Mouse (Mus musculus) heart, embryonic 13.5 days (tissue): ENCODE measurements around the gene Cnn3. TPM values are rescaled to one million over a fixed set of nuclear protein-coding genes. Genes with fewer than 3 reads are reported as not detected.
A peak's percentile ranks its signal among the peaks of the same experiment; 100 is the strongest.

ENCODE experiments used
- ATAC-seq: fragments of 200-750 bp; cut with Nextera tagmentation; 2 replicates; pipeline ENCODE4 v1.8.0; 2017; ENCODE audit warnings: moderate TSS enrichment; ENCODE audit not compliant: insufficient number of reproducible peaks, low FRiP score, low TSS enrichment; ENCODE audit errors: extremely low read depth
- H3K27ac ChIP-seq: fragments of 300-500 bp; sonication (generic); replicated peaks from 2 replicates; pipeline ENCODE4 v1.5.1; 2015; ENCODE audit warnings: moderate library complexity, mild to moderate bottlenecking, inconsistent platforms
- H3K27me3 ChIP-seq: fragments of 300-500 bp; sonication (generic); replicated peaks from 2 replicates; pipeline ENCODE4 v1.6.1; 2015; ENCODE audit warnings: mild to moderate bottlenecking, inconsistent platforms
- H3K36me3 ChIP-seq: fragments of 300-500 bp; sonication (generic); 2 replicates; pipeline ENCODE4 v1.6.1; 2015; ENCODE audit warnings: mild to moderate bottlenecking, inconsistent platforms
- H3K4me1 ChIP-seq: fragments of 300-500 bp; sonication (generic); 2 replicates; pipeline ENCODE4 v1.6.1; 2015; ENCODE audit warnings: inconsistent platforms
- H3K4me2 ChIP-seq: fragments of 300-500 bp; sonication (generic); 2 replicates; pipeline ENCODE4 v1.6.1; 2015; ENCODE audit warnings: inconsistent platforms, mild to moderate bottlenecking, moderate library complexity
- H3K4me3 ChIP-seq: fragments of 300-500 bp; sonication (generic); 2 replicates; pipeline ENCODE4 v1.5.1; 2015; ENCODE audit warnings: moderate library complexity, mild to moderate bottlenecking, inconsistent platforms
- H3K9ac ChIP-seq: fragments of 300-500 bp; sonication (generic); 2 replicates; pipeline ENCODE4 v1.6.1; 2015; ENCODE audit warnings: inconsistent platforms, mild to moderate bottlenecking, moderate library complexity
- H3K9me3 ChIP-seq: fragments of 300-500 bp; sonication (generic); 2 replicates; pipeline ENCODE4 v1.6.1; 2016; ENCODE audit warnings: inconsistent platforms
- WGBS: fragments of 180-500 bp; shearing (Covaris S2); methylation state at CpG from one replicate; pipeline ENCODE4 v1.1.7; 2015; ENCODE audit warnings: mixed read lengths; 5-methylcytosine and 5-hydroxymethylcytosine counted together
- polyA plus RNA-seq: library from polyadenylated mRNA; unstranded; fragments of >200 nt; fragmentation: Nextera tagmentation; extraction: Ambion mirVana; gene quantifications from 2 replicates; pipeline ENCODE4 v1.2.1, GENCODE M21; 2015

Gene Cnn3
- polyA plus RNA-seq, 1 experiment from 2014 or later = 400 TPM

DNA sequence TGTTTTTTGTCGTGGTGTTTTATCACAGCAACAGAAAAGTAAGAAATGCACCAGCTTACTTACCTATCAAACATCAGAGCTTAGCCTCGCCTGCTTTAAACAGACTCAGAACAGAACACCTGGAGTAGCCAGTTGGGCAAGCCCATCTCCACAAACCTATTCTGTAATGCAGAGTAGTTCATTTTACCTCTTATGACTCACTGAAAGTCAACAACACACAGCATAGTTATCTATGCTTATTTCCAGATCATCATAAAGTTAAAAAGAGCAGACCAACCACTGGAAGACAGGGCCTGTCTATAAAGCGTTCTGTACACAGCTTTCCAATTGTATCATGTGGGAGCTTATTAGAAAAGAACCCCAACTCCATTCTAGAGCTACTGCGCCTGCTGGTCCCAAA is 24.9 kb upstream of the Cnn3 start:
- no peak for ATAC-seq

DNA sequence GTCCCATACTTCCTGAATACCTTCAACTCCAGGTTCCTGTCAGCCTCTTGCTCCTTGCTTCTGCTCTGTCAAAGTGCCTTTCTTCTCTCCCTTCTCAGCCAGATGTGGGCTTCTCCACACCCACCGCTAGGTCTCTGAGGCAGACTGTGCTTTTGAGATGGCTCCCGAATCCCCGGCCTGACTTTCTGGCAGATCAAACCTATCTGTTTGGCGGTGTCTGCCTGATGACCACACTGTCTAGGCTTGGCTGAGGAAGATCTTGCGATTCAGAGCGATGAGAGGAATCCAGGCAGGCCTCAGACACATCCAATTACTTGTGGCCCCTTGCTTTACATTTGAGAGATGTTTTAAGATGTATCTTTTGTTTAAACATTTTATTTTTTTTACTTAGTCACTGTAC is 24.2 kb upstream of the Cnn3 start:
- 68% methylated on average over 6 of the region's 6 CpGs for WGBS
- Histone ChIP-seq H3K27me3 (no peaks in the 10 kb centered on the region), H3K9ac (no peak overlapping the region), H3K36me3 (no peaks in the 10 kb centered on the region), H3K4me1 (no peaks in the 10 kb centered on the region), H3K4me2 (no peak overlapping the region), H3K27ac (no peak overlapping the region), H3K9me3 (no peaks in the 10 kb centered on the region), H3K4me3 (no peak overlapping the region)
- ATAC-seq = no peak

More for the DNA sequence above, 24.9 kb upstream of the Cnn3 start:
- no peak overlapping the region for H3K9ac ChIP-seq
- no peaks in the 10 kb centered on the region for H3K4me1 ChIP-seq
- H3K36me3 ChIP-seq = no peaks in the 10 kb centered on the region
- no peak overlapping the region for H3K4me3 ChIP-seq
- H3K4me2 ChIP-seq = no peak overlapping the region
- WGBS = 70% methylated on average over 4 of the region's 4 CpGs
- H3K27me3 ChIP-seq = no peaks in the 10 kb centered on the region
- no peak overlapping the region for H3K27ac ChIP-seq
- H3K9me3 ChIP-seq = no peaks in the 10 kb centered on the region

DNA sequence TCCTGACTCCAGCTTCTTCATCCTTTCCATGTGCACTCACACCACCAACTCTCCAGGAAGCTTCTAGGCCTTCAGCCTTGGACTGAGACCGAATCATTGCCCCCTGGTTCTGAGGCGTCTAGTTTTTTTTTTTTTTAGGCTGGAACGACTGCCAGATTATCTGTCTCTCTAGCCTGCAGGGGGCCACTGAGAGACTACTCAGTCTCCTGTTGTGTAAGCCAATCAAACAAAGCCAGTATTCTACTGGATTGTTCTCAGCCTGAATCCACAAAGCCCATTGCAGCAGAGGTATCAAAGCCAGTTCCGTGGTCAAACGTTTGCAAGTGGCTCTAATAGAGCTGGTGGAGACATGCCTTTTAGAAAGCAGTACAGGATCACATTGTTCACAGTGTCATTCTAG is 22.8 kb upstream of the Cnn3 start:
- H3K9me3 ChIP-seq = no peaks in the 10 kb centered on the region
- no peak overlapping the region for H3K9ac ChIP-seq
- no peak overlapping the region for H3K27ac ChIP-seq
- no peaks in the 10 kb centered on the region for H3K27me3 ChIP-seq
- H3K4me1 ChIP-seq = 0 out of 2 replicates have a peak, but pooled peaks cover 6% of the 10 kb centered on the region
- 46% methylated on average over 5 of the region's 5 CpGs for WGBS
- no peak for ATAC-seq
- no peaks in the 10 kb centered on the region for H3K36me3 ChIP-seq
- no peak overlapping the region for H3K4me3 ChIP-seq
- no peak overlapping the region for H3K4me2 ChIP-seq

DNA sequence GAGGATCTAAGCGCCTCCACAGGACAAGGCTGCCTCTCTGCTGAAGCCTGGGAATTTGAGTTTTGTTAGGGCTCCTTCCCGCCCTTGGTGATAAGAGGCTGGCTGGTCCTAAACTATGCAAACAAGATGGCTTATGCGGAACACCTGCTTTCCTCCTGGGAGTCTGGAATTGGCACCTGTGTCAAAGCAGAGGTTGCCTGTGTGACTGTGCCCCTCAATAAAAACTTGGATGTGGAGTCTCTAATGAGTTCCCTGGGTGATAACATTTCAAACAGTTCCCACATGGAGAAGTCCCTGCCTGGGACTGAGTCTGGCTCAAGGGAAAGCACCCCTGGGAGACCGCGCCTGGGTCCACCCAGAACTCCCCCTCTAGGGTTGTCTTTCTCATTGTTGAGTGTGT is 21.2 kb upstream of the Cnn3 start:
- H3K9ac ChIP-seq = no peak overlapping the region
- H3K9me3 ChIP-seq = no peaks in the 10 kb centered on the region
- WGBS = 64% methylated on average over 5 of the region's 5 CpGs
- no peak overlapping the region for H3K27ac ChIP-seq
- H3K36me3 ChIP-seq = no peaks in the 10 kb centered on the region
- no peak overlapping the region for H3K4me2 ChIP-seq
- H3K27me3 ChIP-seq = no peaks in the 10 kb centered on the region
- 0 out of 2 replicates have a peak, but pooled peaks cover 6% of the 10 kb centered on the region for H3K4me1 ChIP-seq
- H3K4me3 ChIP-seq = no peak overlapping the region
- ATAC-seq = no peak

DNA sequence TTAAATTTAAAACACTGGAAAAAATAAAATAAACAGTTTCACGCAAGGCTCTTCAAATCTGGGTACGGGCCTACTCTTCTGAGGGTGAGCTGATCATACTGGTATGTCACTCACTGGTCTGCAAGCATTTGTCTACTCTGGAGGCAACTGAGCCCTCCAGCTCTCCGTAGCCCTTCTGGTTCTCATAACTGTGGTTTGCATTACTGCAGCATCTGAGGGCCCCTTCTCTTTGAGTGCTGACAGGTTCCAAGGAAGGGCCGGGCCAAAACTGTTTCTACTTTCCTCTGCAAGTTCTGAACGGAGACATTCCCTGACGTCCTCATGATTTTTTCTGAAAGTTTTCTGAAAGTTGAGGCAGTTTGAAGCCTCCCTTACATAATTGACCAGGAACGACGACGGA is 18.9 kb upstream of the Cnn3 start:
- Histone ChIP-seq H3K4me1 (0 out of 2 replicates have a peak, but pooled peaks cover 6% of the 10 kb centered on the region), H3K27me3 (no peaks in the 10 kb centered on the region), H3K9me3 (no peaks in the 10 kb centered on the region), H3K4me3 (no peak overlapping the region), H3K36me3 (no peaks in the 10 kb centered on the region), H3K27ac (no peak overlapping the region), H3K4me2 (no peak overlapping the region), H3K9ac (no peak overlapping the region)
- ATAC-seq = no peak
- WGBS = 53% methylated on average over 9 of the region's 9 CpGs

DNA sequence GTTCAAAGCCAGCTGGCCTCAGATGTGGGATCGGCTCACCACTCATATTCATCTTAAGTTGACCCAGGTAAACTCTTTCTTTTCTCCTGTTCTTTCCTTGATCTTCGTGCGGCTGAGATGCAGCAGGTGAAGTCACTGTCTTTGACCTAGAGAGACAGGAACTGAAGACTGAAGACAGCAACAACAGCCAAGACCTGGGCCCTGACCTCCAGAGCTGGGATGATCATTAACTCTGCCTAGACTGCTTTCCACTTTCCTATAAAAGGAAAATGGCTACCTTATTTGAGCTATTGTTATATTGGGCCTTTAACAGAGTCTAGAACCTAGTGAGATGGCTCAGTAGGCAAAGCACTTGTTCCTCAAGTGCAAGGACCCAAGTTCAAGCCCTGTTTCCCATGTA is 17.9 kb upstream of the Cnn3 start:
- Histone ChIP-seq H3K9ac (no peak overlapping the region), H3K36me3 (no peaks in the 10 kb centered on the region), H3K27me3 (no peaks in the 10 kb centered on the region), H3K4me2 (no peak overlapping the region), H3K27ac (no peak overlapping the region), H3K4me1 (0 out of 2 replicates have a peak, but pooled peaks cover 6% of the 10 kb centered on the region), H3K9me3 (no peaks in the 10 kb centered on the region), H3K4me3 (no peak overlapping the region)
- no peak for ATAC-seq
- 79% methylated on average over 3 of the region's 3 CpGs for WGBS

DNA sequence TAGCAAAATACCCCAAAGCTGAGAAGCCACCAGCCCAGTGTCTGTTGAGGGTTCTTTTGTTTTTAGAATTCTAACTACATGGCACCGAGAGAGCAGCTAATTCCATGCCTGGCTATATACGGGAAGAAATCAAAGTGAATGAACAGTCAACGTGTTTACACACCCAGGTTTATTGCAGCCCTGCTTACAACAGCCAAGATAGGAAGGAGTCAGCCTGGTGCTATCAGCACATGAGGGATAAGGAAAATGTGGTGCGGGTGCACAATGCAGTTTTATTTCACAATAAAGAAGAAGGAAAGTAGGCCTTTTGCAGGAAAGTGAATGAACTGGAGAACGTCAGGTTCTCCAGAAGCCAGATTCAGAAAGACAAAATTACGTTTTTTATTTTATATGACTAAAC is 14.8 kb upstream of the Cnn3 start:
- 46% methylated on average over 6 of the region's 6 CpGs for WGBS
- no peak overlapping the region for H3K27ac ChIP-seq
- H3K27me3 ChIP-seq = no peaks in the 10 kb centered on the region
- no peaks in the 10 kb centered on the region for H3K36me3 ChIP-seq
- no peak for ATAC-seq
- H3K4me3 ChIP-seq = no peak overlapping the region
- H3K4me1 ChIP-seq = 0 out of 2 replicates have a peak, but pooled peaks cover 6% of the 10 kb centered on the region
- H3K9me3 ChIP-seq = no peaks in the 10 kb centered on the region
- no peak overlapping the region for H3K9ac ChIP-seq
- H3K4me2 ChIP-seq = no peak overlapping the region

DNA sequence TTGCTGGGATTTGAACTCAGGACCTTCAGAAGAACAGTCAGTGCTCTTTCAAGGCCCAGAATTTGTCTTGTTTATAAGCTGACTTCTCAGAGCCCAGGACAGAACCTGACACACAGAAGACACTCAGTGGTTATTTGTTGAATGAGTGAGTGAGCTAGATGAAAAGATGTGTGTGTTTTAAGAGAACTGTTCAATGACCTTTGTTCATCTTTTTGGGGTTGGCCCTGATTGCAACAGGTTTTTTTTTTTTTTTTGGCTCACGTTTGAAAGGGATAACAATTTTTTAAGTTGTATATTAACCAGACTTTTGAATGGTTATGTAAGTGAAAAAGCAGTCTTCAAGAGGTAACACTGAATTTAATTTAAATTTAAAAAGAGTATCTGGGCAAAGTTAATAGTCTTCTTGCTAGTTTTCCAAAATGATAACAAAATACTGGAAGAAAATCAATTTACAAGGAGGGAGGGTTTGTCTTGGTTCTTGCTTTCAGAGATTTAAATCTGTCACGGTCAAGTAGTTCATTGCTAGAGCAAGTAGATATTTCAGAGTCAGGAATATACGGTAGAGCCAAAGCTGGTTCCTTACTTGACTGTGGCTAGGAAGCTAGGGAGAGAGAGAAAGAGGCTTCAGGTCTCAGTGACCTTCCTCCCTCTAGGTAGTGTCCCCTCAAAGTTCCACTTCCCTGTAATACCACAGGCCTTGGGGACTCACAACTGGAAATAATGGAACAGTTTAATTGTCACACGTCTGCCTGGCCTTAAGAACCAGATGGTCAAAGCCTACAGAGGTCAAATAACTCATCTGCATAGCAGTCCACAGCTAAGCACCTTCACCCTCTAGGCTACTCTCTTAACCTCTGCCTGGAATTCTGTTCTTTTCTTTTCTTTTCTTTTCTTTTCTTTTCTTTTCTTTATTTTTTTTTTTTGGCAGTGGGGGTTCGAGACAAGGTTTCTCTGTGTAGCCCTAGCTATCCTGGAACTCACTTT is 9.8 kb upstream of the Cnn3 start:
- H3K27ac ChIP-seq = no peak overlapping the region
- no peak overlapping the region for H3K4me2 ChIP-seq
- H3K4me3 ChIP-seq = no peak overlapping the region
- ATAC-seq = no peak
- no peak overlapping the region for H3K9ac ChIP-seq
- no peaks in the 10 kb centered on the region for H3K27me3 ChIP-seq
- H3K9me3 ChIP-seq = no peaks in the 10 kb centered on the region
- 76% methylated on average over 5 of the region's 5 CpGs for WGBS
- H3K36me3 ChIP-seq = no peaks in the 10 kb centered on the region
- H3K4me1 ChIP-seq = peaks cover 23% of the 10 kb centered on the region

DNA sequence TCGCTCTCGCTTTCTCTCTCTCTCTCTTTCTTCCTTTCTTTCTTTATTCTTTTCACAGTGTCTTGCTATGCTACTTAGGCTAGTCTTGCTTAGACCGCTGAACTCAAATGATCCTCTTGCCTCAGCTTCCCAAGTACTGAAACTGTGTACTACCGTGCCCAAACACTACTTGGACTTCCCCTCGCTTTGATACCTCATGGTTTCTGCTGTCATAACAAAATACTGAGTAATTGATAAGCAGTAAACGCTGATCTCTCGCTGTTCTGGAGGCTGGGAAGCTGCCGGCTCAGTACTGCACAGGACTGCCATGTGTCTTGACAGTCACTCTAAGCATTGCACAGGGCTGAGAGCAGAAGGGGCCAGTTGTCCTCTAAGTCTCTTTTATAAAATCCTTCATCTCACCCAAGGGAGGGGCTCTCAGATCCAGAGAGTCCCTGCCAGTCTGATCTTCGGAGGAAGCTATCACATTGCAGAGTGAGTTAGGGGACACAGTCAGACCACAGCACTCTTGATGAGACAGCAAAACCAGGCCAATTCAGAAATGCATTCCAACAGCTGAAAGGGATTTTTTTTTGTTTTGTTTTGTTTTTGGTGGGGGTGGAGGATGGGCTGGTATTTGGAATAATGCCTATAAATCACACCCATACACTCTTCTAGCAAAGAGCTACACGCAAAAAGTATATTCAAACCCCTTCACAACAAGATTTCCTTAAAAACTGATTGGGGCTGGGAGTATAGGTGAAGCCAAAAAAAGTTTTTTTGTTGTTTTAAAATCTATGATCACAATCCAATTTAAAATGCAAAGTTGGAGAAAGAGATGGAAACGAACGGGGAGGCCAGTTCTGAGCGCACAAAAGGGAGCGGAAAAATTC is 8.7 kb upstream of the Cnn3 start:
- H3K36me3 ChIP-seq = no peaks in the 10 kb centered on the region
- 47% methylated on average over 14 of the region's 14 CpGs for WGBS

DNA sequence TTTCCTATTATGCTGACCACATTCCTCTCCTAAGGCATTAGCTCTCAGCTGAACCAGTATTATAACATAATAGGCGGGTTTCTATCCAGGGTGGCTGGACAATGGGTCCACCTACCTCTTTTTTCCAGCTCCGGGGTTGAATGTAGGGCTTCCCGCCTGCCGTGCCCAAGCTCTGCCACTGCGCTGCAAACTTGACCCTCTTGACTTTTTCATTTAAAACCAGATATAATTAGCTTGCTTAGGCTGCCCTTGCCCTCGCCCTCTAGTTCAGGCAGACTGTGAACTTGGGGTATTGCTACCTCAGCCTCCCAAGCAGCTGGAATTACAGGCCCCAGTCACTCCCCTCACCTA is 8.1 kb upstream of the Cnn3 start:
- WGBS = 46% methylated on average over 6 of the region's 6 CpGs
- H3K4me2 ChIP-seq = no peak overlapping the region
- no peak for ATAC-seq
- peak overlapping the region; percentile 67 for H3K27ac ChIP-seq
- H3K4me1 ChIP-seq = peaks cover 23% of the 10 kb centered on the region
- no peaks in the 10 kb centered on the region for H3K27me3 ChIP-seq
- H3K36me3 ChIP-seq = no peaks in the 10 kb centered on the region
- no peak overlapping the region for H3K4me3 ChIP-seq
- no peaks in the 10 kb centered on the region for H3K9me3 ChIP-seq
- no peak overlapping the region for H3K9ac ChIP-seq

More for the DNA sequence above, 8.7 kb upstream of the Cnn3 start:
- peaks cover 23% of the 10 kb centered on the region for H3K4me1 ChIP-seq
- no peak for ATAC-seq
- peak overlapping the region; percentile 67 for H3K27ac ChIP-seq
- no peaks in the 10 kb centered on the region for H3K27me3 ChIP-seq
- no peak overlapping the region for H3K9ac ChIP-seq
- H3K4me3 ChIP-seq = no peak overlapping the region
- H3K9me3 ChIP-seq = no peaks in the 10 kb centered on the region
- H3K4me2 ChIP-seq = no peak overlapping the region

DNA sequence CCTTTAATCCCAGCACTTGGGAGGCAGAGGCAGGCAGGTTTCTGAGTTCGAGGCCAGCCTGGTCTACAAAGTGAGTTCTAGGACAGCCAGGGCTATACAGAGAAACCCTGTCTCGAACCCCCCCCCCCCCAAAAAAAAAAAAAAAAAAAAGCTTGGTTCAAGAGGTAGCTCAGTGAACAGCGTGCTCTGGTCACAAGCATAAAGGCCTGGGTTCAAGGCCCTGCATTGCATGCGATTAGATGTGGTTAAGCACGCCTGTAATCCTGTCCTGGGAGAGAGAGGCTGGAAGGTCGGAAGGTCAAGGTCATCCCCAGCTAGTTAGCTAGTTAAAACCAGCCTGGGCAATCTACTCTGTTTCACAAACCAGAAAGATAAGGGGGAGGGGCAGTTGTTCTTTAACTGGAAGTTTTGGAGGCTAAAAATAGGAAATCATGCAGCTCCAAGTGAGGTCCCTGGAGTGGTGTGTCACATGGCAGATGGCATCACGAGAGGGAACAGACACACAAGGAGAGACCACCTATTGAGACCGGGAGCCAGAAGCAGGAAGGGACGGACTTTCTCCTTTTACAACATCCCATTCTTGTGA is 7.4 kb upstream of the Cnn3 start:
- Histone ChIP-seq H3K9ac (no peak overlapping the region), H3K4me2 (no peak overlapping the region), H3K4me3 (no peak overlapping the region), H3K27me3 (no peaks in the 10 kb centered on the region), H3K36me3 (no peaks in the 10 kb centered on the region), H3K27ac (peak overlapping the region; percentile 61), H3K9me3 (no peaks in the 10 kb centered on the region), H3K4me1 (peaks cover 23% of the 10 kb centered on the region)
- WGBS = 59% methylated on average over 9 of the region's 9 CpGs
- no peak for ATAC-seq
